Mouse (Mus musculus): ENCODE results near the gene Sys1. TPM values are rescaled to one million over a fixed set of nuclear protein-coding genes. Genes with fewer than 3 reads are reported as not detected.

The Sys1 gene
- total RNA-seq, 2 experiments from 2014 or later, result 39.1 to 44.7 TPM

GRCm38 (mm10) chr2:164452000-164452676, 4.6 kb upstream of the Sys1 start:
- DNase-seq (ENCODE audit: low spot score in 2 of 2), result no peak

GRCm38 (mm10) chr2:164453047-164453757, 3.6 kb upstream of the Sys1 start:
- no peak for DNase-seq (ENCODE audit: low spot score in 2 of 2)

DNA sequence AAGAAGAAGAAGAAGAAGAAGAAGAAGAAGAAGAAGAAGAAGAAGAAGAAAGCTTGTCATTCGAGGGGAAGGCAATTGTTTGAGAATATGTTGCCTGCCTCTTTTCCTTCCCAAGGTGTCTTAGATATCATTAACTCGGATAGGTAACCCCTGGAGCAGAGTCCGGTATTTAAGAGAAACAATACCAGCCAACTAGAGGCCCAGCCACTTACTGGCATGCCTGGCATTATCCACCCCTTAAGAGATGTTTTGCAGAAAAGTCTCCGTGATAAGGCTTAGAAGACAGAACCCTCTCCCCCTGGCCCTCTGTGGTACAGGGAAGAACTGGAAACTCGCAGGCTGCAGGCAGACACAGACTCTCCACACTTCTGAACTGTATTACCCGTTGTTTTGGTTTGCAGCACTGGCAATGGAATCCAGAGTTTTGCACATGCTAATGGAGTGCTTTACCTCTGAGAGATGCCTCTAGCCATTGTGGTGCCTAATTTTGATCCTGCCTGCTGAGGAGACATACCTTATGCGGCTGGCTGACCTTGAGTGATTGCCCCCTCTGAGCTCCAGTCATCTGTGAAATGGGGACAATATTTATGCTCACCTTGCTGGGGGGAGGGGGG, 2.8 kb upstream of the Sys1 start:
- DNase-seq (ENCODE audit: low spot score in 2 of 2), result no peak

- DNase-seq (ENCODE audit: low spot score in 2 of 2), result peak in 1 of 2 experiments; percentile 54
Observed at GRCm38 (mm10) chr2:164454846-164455245, 1.9 kb upstream of the Sys1 start.

GRCm38 (mm10) chr2:164455421-164456190, 1.2 kb upstream of the Sys1 start:
- DNase-seq (ENCODE audit: low spot score in 2 of 2), result no peak

DNA sequence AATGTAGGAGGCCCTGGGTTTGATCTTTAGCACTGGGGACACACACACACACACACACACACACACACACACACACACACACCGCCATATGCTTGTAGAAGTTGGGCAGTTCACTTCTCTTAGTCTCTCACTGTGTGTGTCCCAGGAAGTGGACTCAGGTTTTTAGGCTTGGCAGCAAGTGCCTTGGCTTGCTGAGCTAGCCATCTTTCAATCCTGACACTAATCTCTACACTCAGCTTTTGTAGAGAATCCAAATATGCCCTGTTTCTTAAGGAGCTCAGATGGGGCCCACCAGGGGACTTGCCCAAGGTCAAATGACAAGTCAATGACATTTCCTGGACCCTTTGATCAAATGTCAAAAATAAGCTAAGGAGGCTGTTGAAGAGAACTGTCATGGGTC, 351 bp upstream of the Sys1 start:
- no peak for DNase-seq (ENCODE audit: low spot score in 2 of 2)

DNA sequence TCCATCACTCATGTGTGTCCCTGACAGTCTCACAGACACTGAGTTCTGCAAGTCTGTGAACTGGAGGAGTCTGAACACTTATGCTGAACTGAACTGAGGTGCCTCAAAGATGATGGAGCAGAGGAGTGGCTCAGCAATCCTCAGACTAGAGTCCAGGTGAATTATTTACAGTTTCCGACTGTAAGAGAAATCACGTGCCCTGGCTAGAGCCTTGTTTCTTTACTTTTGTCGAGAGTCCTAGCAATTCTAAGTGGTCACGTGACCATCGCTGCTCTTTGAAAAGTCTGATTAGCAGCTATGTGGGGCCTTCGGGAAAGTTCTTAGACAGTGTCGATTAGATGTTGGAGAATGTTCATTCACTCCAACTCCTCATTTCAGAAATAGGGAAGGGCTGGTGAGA, 1.2 kb downstream of the Sys1 start:
- no peak for DNase-seq (ENCODE audit: low spot score in 2 of 2)

GRCm38 (mm10) chr2:164458535-164458934, 1.8 kb downstream of the Sys1 start:
- no peak for DNase-seq (ENCODE audit: low spot score in 2 of 2)

- peak; percentile 95 to 99 for DNase-seq (ENCODE audit: low spot score in 2 of 2)
Observed at GRCm38 (mm10) chr2:164460745-164461551, 4.2 kb downstream of the Sys1 start, which contains the start of gene Gm20458. Gm20458 (plus strand) TSS chr2:164460967.

DNA sequence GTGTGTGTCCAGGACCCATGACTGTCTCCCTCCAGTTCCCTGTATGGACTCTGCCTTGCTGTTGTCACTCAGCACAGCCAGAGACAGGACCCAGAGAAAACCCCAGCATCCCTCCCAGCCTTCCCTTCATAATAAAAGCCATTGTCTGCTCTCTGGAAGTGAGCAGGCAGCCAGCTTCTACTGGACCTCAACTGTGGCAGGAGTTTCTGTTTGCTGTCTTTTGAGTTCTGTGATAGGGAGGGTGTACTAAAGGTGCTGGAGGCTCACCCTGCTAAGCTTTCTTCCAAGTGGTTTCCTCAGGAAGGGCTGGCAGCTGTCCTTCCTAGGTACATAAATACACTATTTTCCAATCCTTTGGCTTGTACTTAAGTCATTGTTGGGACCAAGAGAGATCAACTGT, 8.4 kb downstream of the Sys1 start:
- no peak for DNase-seq (ENCODE audit: low spot score in 2 of 2)

DNA sequence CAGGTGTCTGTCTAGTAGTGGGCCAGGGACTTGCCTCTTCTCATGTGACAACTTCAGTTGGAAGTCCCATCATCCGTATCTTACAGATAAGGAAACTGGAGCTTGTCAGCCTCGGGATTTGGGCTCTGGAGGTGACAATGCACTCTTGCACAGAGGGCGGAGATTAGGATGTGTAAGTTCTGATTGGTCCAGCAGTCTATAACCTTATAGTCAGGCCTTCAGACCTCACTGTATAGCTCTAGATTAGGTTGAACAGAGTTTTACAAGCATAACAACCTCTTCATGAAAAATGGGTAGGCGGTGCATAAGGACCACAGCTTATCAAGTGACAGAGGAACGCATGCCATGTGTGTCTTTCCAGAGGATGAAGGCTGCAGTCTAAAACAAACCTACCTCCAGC, 10.0 kb downstream of the Sys1 start:
- DNase-seq (ENCODE audit: low spot score in 2 of 2), result no peak

DNA sequence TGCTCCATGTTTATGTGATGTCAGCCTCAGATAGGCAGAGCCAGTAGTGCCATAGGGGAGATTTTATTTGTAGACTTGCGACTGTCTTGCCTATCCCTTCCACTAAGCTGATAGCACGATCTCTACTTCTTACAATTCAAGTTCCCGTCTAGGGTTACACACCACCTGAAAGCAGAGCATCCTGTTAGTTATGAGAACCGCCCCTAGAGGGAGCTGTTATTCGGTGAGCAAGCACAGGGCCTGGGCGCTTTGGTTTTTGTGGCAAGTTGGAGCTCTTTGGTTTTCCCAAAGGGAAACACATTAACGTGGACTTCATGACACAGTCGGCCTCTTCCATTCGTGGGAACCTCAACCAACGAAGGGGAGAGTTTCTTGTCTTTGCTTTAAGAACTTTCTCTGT, 13.5 kb downstream of the Sys1 start:
- DNase-seq (ENCODE audit: low spot score in 2 of 2), result peak in 1 of 2 experiments; percentile 67

- DNase-seq (ENCODE audit: low spot score in 2 of 2), result no peak
Observed at GRCm38 (mm10) chr2:164473624-164474023, 16.9 kb downstream of the Sys1 start, which contains the start of gene Trp53tg5. Trp53tg5 (minus strand) TSS chr2:164473724.

DNA sequence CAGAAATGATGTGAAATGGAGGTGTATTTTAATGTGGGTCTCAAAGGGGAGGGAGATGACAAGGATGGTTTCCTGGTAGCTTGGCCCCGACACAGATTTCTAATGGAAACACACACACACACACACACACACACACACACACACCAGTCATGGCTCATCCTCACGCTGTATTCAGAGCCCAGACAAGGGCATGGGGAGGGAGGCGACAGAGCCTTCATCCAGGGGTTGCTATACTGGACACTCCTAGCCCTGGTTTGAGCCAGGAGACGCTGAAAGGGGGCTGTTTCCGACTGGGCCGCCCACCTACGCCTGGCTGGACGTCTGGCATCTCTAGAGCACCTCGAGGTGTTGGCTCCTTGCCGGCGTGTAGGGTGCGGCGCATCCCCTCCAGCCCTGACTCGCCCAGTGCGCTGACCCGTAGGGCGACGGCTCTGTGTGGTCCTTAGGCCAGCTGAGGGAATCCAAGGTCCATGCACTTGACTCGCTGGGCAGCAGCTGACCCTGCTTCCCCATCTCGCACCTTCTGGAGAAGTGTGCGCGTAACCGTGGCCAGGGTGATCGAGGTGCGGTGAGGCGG, 29.0 kb downstream of the Sys1 start, which contains the start of gene Dbndd2:
Dbndd2 (plus strand) TSS at position 426 of the 577 bp plus-strand sequence.
- no peak for DNase-seq (ENCODE audit: low spot score in 2 of 2)

DNA sequence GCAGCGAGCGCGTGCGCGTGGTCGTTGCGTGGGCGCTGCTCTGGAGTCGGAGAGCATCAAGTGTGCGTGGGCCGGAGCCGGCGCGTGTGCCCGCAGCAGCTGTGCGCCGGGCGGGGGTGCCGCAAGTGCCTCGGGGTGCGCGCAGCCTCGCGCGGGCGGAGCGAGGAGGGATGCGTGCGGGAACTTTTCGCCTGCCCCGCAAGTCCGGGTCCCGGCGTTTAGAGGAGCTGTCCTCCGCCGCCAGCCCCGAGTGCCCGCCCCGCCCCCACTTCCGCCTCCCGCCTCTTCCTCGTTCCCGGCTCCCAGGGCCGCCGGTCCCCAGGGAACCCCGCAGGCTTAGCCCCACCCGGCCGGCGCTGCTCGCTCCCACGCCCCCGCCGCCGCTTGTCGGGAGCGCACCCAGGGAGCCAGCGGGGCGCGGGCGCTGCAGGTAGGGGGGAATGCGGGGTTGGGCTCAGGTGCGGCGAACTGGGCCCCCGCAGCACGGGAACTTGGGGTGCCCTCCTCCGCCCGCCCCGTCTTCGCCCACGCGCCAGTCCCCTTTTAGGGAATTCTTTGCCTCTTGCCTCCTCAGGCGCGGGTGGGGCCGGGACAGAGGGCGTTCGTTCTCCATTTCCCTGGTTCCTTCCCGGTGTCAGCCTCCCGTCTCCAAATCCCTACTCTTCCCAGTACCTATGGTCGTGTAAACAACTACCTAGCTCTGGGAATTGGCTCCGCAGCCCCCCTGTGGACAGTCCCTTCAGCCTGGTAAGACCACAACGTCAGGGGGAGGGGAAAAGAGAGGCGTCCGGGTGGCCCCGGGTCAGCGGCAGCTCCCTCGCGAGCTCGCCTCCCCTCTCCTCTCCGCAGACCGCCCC, 29.7 kb downstream of the Sys1 start:
- DNase-seq (ENCODE audit: low spot score in 2 of 2), result peak; percentile 62 to 73

DNA sequence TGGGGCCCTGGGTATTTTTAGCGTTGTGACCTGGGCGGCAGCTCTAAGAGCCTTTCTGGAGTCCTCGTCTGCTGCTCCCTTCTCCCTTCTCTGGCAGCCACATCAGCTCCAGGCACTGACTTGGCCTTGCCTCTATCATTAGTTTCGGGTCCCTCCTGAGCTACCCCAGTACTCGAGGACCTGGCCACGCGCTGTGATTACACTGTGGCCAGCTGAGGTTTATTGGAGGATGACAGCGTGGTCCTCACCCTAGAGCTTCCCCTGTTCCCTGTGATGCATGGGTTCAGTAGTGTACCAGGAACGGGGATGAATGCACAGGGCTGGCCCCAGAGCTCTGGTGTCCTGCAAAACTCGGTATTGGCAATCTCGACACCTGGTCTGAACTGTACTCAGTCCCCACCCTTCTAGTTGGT, 30.4 kb downstream of the Sys1 start:
- no peak for DNase-seq (ENCODE audit: low spot score in 2 of 2)

DNA sequence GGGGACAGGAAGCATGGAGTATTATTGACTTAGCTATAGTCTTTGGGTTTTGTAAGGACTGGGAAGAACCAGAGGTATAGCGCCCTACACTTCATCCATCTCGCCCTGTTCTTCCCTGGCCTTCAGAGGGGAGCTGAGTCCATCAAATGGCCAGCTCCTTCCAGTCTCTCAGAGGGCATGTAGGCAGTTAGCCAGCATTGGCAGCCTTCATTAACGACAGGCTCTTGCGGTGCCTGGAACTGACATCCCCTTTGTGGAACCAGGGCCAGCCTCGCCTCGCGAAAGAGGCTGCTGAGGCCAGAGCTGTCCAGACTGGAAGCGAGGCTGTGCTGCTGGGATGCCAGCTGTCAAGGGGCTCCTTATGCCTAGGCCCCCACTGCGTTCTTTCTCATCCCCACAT, 31.0 kb downstream of the Sys1 start:
- peak in 1 of 2 experiments; percentile 57 for DNase-seq (ENCODE audit: low spot score in 2 of 2)

GRCm38 (mm10) chr2:164494126-164494525, 37.4 kb downstream of the Sys1 start:
- no peak for DNase-seq (ENCODE audit: low spot score in 2 of 2)

- no peak for DNase-seq (ENCODE audit: low spot score in 2 of 2)
Observed at GRCm38 (mm10) chr2:164496331-164496730, 39.6 kb downstream of the Sys1 start.
